Mouse (Mus musculus) regulatory T cell (primary cell): ENCODE data around the gene Eps15l1.

ENCODE experiments used
- in situ Hi-C: fragments of 300-600 bp; cut with MboI, MseI; formaldehyde crosslinking; loops from one replicate; pipeline ENCODE4 v1.15.1; 2025; ENCODE audit warnings: high pct_unique_total_duplicates

Eps15l1 gene

DNA sequence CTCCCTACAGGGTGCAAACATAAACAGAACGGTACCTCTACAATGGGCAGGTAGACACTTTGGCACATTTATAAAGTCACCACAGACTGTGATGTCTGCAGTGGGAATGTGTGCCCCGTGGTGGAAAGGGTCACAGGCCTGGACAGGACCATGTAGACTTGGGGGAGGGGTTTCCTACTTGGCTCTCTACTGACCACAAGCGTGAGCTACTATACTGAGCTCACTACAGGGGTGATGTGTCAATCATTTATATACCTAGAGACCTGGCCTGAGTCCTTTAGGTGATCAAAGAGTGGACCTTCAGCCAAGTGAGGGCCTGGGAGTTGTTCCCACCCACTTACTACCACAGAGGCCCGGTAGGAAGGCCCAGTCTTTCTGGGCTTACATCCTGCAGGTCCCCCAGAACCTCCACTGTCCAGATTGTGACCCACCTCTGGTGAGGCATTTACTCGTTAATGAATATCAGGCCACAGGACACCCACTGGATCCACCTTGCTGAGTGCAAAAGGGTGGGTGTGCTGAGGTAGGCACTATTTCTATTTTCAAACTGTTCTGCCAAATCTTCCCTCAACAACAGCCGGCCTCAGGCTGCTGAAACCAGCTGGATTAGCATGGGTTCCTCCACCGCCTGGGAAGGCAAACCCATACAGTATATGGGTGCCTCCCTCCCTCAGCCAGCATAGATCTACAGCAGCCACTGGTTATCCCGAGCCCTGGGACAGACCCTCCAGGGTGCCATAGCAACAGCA is 68.1 kb downstream of the Eps15l1 start:
- in situ Hi-C loops: no loop called here

DNA sequence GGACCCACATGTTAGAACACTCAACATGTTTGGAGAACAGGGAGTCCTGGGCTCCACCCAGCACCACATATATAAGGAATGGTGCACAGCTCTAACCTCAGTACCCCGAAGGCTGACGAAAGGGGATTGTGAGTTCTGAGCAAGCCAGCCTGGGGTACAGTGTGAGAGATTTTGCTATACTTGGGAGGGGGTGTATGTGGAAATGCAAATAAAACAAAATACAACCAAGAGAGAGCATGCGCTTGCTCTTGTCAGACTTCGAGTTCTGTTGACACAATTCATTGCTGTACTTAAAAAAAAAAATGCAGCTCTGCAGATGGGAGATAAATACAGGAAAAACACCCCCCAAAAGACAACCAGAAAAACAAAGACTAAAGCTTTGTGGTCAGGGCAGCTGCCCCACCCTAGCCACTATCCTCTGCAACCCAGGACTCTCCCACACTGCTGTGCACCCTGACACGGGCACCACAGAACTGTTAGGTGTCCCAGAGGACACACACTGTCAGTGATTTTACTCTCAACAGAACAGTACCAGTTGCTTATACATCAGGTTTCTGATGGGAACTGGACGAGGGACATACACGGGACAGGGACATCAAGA is 69.8 kb downstream of the Eps15l1 start:
- in situ Hi-C loops: no loop called here

DNA sequence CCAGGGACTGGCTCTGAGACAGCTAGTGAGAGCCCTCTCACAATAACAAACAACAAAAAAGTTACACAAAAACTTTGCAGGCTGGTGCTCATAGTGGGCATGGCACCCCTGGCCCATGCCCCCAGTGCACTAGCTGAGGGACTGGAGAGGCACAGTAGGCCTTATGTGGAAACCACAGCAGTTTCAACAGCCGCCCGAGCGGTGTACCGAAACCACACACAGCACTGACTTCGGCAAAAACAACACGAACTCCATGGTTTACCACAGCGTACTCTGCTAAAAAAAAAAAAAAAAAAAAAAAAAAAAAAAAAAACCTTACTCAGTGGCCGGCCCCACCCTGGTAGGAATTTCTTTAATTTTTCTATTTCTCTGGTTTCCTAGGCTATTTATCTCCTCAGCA is 70.5 kb downstream of the Eps15l1 start:
- in situ Hi-C loops: no loop called here

DNA sequence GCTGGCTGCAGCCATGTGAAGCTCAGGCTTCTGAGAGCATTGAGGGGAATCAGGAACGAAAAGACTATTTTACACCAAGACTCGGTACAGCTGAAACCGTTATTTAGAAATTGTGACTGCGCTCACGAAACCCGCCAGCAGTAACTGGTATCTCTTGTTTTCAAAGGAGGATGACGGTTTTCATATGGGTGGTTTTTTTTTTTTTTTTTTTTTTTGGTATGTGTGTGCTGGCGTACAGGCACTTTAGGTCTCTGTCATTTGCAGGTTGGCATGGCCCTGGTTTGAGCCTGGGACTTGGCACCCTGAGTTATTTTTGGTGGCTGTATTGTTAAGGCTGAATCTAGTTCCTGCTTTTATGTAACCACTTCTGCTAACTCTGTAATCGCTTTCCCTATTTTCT is 71.4 kb downstream of the Eps15l1 start:
- in situ Hi-C loops: no loop called here

DNA sequence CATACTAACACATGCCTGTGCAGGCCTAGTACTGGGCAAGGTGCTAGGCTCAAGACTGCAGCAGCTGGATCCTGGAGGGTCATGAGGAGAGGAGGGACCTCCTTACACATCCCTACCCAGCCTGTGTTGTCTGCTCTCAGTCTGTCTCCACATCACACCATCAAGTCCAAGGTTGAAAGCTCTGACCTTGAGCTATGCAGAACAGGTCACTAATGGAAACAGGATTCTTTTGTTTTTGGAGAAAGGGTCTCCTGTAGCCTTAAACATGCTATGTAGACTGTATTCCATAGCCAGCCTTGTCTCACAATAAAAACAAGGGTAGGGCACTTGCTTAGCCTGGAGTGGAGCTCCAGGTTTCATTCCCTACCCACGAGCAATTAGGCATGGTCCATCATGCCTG is 72.3 kb downstream of the Eps15l1 start:
- in situ Hi-C loops: no loop called here

DNA sequence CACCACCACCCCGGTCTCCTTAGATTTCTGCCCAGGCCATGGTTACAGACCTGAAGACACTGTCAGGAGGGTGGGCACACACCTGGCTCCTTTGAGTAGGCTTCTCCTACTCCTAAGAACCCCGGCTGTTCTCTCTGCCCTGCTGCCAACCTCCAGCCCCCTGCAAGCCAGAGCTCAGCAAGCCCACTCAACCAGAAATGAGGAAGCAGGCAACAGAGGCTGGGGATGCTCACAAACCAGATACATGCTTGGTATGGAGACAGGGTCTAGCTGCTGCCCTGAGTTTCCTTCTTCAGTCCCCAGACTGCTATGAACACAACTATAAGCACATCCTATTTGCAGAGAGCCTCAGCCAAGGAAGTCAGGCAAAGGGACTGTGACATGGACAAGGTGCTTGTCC is 73.1 kb downstream of the Eps15l1 start:
- in situ Hi-C loops: no loop called here

DNA sequence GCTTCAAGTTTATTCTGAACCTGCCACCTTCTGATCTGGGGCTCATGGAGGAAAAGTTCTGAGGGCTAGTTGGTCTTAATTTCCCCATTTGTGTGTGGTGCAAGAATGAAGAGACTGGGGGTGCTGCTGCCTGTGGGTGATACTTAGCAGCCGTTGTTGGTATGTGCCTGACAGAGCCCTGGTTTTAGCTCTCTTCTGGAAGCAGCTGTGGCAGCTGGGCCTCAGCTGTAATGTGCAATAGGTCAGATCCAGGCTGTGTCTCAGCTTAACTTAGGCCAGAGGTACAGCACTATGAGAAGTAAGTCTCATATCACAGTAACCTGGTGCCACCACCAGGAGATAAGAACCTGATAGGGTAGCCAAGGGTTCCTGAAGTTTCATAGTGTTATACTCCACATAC is 73.7 kb downstream of the Eps15l1 start:
- in situ Hi-C loops: no loop called here

DNA sequence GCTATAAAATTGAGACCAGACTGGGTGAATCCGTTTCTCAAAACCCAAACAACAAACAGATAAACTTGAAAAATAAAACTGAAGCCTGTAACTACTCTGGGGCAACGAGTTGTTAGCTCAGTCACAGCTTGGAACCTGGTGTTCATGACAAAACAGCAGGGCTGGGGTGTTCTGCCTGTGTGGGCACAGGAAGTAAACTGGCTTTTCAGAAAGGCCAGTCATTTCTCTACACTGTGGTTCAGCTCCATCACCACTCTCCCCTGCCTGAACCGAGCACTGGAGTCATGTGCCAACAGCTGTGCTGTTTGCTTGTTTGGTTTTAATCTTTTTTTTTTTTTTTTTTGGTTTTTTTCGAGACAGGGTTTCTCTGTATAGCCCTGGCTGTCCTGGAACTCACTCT is 77.5 kb downstream of the Eps15l1 start:
- in situ Hi-C loops: no loop called here

DNA sequence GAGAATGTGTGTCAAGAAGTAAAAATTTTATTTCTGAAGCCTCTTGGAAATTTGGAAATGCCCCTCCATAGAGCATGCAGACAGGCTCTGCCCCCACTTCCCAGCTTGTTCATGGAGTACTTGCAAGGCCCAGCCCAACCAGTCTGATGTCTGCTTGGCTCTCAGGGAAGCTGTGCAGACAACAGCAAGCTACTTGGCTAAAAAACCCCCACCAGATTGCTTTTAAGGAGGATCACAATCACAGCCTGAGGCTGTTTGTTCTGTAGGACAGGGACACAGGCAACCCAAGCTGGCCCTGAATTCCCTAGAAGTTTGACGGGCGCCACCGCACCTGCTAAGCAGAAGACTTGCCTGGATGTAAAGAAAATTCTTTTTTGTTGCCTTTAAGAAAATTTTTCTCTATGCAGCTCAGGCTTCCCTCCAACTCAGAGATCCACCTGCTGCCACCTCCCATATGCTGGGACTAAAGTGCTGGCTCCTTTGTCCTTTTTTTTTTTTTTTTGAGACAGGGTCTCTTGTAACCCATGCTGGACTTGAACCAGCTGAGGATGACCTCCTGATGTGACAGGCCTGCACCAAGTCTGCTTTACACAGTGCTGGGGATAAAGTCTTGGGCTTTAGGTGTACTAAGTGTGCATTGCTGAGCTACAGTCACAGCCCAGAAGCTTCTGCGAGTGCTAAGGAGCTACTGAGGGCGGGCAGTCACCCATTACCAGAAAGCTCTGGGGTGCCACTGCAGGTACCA is 78.5 kb downstream of the Eps15l1 start:
- in situ Hi-C loops: no loop called here

DNA sequence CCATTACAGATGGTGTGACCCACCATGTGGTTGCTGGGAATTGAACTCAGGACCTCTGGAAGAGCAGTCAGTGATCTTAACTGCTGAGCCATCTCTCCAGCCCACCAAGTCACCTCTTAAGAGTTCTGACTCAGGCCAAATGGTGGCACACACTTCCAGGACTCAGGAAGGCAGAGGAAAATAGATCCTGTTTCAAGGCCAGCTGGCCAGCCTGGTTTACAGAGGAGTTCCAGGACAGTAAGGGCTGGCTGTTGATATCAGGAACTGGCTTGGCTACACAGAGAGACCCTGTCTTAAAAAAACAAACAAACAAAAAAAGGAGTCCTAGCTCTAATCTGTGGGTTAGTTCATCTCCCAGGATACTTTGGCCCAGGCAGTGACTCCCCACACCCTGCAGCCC is 84.2 kb downstream of the Eps15l1 start:
- in situ Hi-C loops: no loop called here

DNA sequence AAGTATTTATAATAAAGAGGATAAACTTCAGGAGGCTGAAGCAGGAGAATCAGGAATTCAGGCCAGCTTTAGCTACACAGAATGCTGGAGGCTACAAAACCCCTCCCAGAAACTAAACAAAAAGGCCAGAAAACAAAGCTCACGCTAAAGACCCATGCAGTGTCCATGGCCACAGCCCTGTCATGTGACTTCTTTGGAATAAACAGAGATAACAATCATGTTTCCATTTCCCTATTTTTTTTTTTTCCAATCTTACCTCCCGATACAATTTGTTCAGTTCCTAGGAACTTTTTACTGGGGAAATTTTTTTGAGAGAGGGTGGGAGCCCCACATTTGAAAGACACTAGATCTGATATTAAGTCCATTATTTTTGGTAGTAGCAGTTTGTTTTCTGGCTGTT is 85.0 kb downstream of the Eps15l1 start:
- in situ Hi-C loops: no loop called here

DNA sequence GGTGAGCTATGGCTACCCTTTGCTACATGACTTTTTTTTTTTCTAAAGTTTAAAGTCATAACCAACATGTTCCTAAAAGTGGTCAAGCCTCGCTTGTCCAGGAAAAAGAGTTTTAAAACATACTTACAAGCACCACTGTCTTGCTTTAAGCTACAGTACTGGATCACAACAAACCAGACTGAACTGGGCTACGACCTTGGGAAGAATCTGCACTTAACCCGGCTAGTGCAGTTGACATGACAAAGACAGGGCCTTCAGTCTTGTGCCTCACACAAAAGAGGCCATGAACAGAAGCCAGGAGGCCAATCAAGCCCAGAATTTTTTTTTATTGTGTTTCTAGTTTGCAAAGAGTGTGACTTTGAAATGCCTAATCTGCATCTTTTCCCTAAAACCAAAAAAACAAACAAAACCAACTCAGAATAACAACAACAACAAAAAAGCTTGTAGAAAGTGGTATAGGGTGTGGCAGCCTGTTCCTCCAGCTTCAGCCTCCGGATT is 87.1 kb downstream of the Eps15l1 start:
- in situ Hi-C loops: no loop called here

DNA sequence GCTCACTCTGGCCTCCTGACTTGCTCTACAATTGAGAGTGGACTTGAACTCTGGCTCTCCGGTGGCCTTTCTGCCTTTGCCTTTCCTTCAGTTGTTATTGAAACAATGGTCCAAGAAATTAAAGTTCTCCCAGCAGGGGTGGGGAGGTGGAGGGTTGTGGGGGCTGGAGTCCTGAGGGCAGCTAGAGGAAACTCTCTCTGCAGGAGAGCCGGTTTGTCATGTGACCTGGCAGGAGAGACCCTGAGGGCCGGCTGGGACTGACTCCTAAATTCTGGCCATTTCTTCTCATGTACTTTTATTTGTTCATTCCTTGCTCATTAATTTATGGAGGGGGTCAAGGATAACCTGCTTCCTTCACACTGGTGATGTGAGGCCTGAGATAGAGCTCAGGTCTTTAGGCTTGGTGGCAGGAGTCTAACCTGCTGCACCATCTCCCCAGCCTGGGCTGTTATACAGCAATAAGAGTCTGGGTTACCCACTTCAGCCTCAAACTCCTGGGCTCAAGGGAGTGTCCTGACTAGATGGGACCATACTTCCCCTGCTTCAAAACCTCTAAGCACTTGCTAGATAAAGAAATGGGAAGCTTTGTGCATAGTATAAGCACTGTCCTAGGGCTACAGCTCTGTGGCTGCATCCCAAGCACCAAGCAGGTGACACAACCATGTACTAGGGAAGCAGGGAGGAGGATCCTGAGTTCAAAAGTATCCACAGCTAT is 87.7 kb downstream of the Eps15l1 start:
- in situ Hi-C loops: no loop called here

DNA sequence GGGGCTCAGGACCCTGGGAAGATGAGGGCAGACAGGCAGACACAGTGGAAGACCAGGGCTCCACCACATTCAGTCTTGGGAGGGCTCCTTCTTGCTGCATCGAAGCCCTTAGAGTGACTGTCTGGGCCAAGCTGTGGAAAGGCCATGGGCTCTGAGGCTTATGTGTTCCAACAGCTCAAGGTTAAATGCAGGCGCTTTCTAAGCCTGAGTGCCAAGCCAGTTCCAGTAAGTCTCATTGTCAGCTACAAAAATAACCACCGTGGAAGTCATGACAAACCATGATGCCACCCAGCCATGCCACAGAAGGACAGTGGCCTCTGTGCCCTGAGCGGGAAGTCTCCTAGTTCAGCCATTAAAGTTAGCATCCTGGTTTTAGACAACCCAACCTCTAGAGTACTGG is 89.6 kb downstream of the Eps15l1 start:
- in situ Hi-C loops: no loop called here

DNA sequence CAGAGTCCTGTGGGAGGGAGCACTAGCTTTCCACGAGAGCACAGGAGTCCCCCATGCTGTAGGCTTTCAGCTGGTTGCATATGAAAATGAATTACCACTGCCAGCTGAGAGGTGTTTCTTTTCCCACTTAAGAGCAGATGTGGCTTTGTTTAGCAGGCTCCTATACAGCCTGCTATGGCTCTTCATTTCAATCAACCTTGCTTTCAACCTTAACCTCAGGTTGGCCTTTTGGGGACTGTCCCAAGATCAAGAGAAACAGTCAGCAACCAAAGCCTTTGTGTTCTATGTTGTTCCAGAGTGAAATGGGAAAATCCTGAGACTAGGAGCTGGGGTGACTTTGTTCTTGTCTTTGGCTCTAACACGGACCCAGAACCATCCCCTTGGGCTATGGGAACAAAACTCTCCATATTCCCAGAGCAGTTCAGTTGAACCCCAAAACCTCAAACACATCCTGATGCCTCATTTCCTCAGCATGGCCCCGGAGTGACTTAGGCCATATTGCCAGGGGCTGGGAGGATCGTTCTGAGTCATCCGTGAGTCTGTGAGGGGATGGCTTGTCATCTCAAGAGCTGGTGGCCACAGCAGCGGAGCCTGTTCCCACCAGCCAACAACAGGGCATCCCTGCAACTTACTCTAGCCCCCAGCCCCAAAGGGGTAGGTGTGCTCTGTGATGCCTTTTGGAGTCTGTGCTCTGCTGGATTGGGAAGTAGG is 90.3 kb downstream of the Eps15l1 start:
- in situ Hi-C loops: no loop called here

DNA sequence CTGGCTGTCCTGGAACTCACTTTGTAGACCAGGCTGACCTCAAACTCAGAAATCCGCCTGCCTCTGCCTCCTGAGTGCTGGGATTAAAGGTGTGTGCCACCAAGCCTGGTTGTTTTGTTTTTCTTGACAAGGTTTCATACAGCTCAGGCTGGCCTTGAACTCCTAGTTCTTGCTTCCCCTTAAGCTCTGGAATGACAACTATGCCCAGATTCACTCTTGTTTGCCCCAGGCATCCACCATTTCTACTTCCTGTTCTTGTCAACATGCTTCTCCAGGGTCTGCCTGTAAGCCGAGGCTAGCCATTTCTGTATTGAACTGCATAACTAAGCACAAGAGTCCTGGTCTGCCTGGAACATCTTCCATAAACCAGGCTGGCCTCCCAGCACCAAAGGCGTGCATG is 92.1 kb downstream of the Eps15l1 start:
- in situ Hi-C loops: no loop called here

DNA sequence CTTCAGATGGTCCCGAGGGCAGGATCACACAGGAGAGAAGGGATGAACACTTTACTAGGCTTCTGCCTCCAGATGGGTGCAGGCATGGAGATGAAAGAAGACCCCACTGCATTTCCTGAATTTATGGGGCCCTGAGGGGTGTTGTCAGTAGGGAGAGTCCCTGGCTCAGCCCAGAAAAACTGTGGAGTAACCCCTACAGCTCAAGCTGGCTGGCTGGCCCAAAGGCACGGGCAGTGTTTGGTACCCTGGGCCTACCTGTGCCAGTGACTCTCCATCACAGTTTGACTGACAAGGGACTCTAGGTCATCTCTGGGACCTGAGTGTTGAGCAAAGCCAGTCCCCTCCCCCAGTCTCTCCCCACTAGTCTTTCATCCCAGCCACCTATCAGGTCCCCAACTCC is 96.6 kb downstream of the Eps15l1 start:
- in situ Hi-C loops: loop anchor here (5.0 kb wide), 1 partner anchor 43 kb away; no protein-coding TSS in a partner anchor

DNA sequence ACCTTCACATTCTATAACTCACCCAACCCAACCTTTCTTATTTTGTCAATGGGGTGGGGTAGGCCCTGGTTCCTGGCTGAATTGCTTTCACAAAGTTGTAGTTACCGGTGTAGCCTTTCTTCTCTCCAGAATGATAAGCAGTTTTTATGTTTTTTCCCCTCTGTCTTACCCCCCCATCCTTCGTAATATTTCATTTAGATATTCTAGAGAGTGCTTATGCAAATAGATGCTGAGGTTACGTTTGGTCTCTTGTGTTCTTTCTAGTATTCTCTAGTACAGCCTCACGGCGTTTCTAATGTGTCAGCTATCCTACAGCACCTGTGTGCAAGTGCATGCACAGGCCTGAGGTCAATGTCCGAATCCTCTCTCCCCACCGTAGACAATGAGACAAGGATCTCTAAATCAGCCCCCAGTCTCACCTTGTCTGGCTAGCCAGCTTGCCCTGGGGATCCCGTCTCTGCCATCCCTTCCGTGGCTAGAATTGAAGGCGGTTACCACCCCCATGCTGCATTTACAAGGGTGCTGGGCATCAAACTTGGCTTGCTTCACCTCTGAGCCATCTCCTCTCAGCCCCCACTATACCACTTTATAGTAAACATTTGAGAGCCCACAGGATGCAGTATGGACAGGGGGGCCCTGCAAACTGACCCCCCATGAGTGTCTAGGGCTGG is 97.1 kb downstream of the Eps15l1 start:
- in situ Hi-C loops: loop anchor here (5.0 kb wide), 1 partner anchor 43 kb away; no protein-coding TSS in a partner anchor

DNA sequence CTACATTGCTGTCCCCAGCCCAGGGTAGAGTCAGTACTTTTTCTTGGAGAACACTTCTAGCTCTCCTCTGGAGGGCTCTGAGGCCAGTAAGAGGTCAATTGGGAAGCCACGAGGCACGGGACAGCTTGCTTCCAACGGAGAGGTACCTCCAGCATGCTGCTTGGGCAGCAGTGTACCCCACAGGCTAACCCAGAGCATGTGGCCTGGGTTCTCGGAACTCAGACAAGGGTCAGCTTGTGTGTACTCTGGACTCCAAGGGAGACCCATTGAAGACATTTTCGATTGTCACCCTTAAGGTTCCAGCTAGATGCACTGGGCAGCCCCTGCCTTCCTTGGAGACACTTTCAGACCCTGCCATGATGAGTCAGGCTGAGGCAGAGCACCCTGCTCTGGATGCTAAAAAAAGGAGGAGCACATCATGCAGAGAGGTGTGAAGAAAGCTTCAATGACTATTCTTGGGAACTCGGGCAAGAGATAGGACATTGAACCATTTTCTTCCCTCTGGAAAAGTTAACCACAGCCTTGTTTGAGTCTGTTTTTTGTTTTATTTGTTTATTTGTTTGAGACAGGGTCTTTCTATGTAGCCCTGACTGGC is 98.0 kb downstream of the Eps15l1 start:
- in situ Hi-C loops: loop anchor here (5.0 kb wide), 1 partner anchor 44 kb away; no protein-coding TSS in a partner anchor

DNA sequence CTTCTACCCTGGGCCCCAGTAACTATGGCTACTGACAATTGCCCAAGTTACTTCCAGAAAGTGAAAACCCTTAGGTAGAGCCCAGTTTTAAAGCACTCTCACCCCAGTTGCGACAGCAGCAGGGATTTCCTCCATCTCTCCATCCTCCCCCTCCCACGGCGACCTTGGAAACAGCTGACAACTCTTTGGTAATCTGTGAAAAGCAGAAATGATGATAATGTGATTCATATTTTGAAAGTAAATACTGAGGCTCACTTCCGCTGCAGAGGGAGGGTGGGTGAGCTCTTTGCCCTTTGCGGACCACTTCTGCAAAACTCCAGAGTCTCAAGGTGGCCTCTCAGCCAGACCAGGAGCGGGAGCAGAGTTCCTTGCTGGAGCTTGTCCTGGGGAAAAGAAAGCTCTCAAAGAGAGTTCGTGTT is 98.8 kb downstream of the Eps15l1 start:
- in situ Hi-C loops: loop anchor here (5.0 kb wide), 1 partner anchor 45 kb away; no protein-coding TSS in a partner anchor
